In genomic region chr4:100890106-100890970, GRCm38 (mm10) we compare ENCODE assay signal across 16 mouse cellular contexts.
DNase-seq lines count a peak whose midpoint lies in the region; ATAC-seq and TF ChIP-seq lines count a peak whose summit lies in the region.
"Had no signal": no experiment of that assay in that cellular context is flagged by ENCODE, and none has a peak within 500 bp of the region (broad histone marks: within the 10 kb centered on the region; RNA-seq: fewer than 3 reads in every experiment).

No protein-coding gene starts in this region.

- ATAC-seq in heart, embryonic 11.5 days (replicated peaks; ENCODE audit: insufficient number of reproducible peaks, low FRiP score, low TSS enrichment) = no peak
- ATAC-seq in forebrain, postnatal 0 days = no peak

- peaks cover 44% of the 10 kb centered on the region for H3K4me1 ChIP-seq in heart, embryonic 10.5 days
- H3K4me1 ChIP-seq in heart, embryonic 11.5 days (ENCODE audit: control insufficient read depth, insufficient read depth, low read length) = peaks cover 25% of the 10 kb centered on the region
- H3K4me1 ChIP-seq in forebrain, postnatal 0 days (ENCODE audit: insufficient read depth) = peaks cover 15% of the 10 kb centered on the region; the same call in 1 of the 2 replicates
- H3K4me1 ChIP-seq in midbrain, embryonic 10.5 days = peaks cover 73% of the 10 kb centered on the region

- no peak overlapping the region for H3K4me2 ChIP-seq in heart, embryonic 11.5 days
- no peak overlapping the region for H3K4me2 ChIP-seq in forebrain, postnatal 0 days (ENCODE audit: low read depth)
- H3K4me2 ChIP-seq: lung, embryonic 15.5 days had no signal

- H3K36me3 ChIP-seq in heart, embryonic 10.5 days = no peaks in the 10 kb centered on the region
- no peaks in the 10 kb centered on the region for H3K36me3 ChIP-seq in heart, embryonic 11.5 days (ENCODE audit: control insufficient read depth, insufficient read depth, low read length)
- H3K36me3 ChIP-seq in forebrain, postnatal 0 days (ENCODE audit: insufficient read depth) = no peaks in the 10 kb centered on the region
- no peaks in the 10 kb centered on the region for H3K36me3 ChIP-seq in midbrain, embryonic 10.5 days
- H3K36me3 ChIP-seq: lung, embryonic 15.5 days had no signal

- no peak overlapping the region for H3K9ac ChIP-seq in heart, embryonic 11.5 days (ENCODE audit: low read depth, low read length)
- H3K9ac ChIP-seq in forebrain, postnatal 0 days = no peak overlapping the region
- H3K9ac ChIP-seq: lung, embryonic 15.5 days had no signal

- DNase-seq in heart, embryonic 10.5 days (ENCODE audit: low spot score) = peak; percentile 33
- DNase-seq in forebrain, postnatal 0 days = peak; percentile 29
- peak; percentile 59 for DNase-seq in midbrain, embryonic 10.5 days (ENCODE audit: low spot score)
- DNase-seq in retina, embryonic 14.5 days (ENCODE audit: low spot score) = peak; percentile 37
- DNase-seq in lung, adult 18-20 months = no peak
- no peak for DNase-seq in thymus, postnatal 4 days
- no peak for DNase-seq in kidney, postnatal 25 days
- DNase-seq: adrenal gland, adult 8-10 months; cerebellum, postnatal 25 days; gastrocnemius, adult 2 months; heart, adult 2 months; heart, postnatal 36 days; kidney, adult 2 months; layer of hippocampus, adult 9-11 months had no signal

- H3K27ac ChIP-seq in heart, embryonic 10.5 days = 0 out of 2 replicates have a peak overlapping the region, but pooled peaks have one; percentile 22
- H3K27ac ChIP-seq in heart, embryonic 11.5 days (ENCODE audit: low read depth, low read length) = no peak overlapping the region
- H3K27ac ChIP-seq in forebrain, postnatal 0 days (ENCODE audit: low read depth, low read length) = no peak overlapping the region
- H3K27ac ChIP-seq in midbrain, embryonic 10.5 days (replicated peaks) = peak overlapping the region; percentile 56
- H3K27ac ChIP-seq: gastrocnemius, adult 2 months; heart, adult 2 months; lung, embryonic 15.5 days had no signal

- WGBS in heart, embryonic 10.5 days = 57% methylated on average over 7 of the region's 7 CpGs
- 63% methylated on average over 7 of the region's 7 CpGs for WGBS in heart, embryonic 11.5 days (ENCODE audit: insufficient replicate concordance)
- WGBS in forebrain, postnatal 0 days = 30% methylated on average over 7 of the region's 7 CpGs
- WGBS in midbrain, embryonic 10.5 days = 27% methylated on average over 7 of the region's 7 CpGs

- TF ChIP-seq CTCF in forebrain, postnatal 0 days (IDR thresholded peaks at IDR 0.05; ENCODE audit: low read depth) = no peak

- H3K9me3 ChIP-seq in heart, embryonic 10.5 days = no peaks in the 10 kb centered on the region
- no peaks in the 10 kb centered on the region for H3K9me3 ChIP-seq in heart, embryonic 11.5 days (replicated peaks; ENCODE audit: control insufficient read depth, low read length)
- H3K9me3 ChIP-seq in forebrain, postnatal 0 days (ENCODE audit: low read length) = no peaks in the 10 kb centered on the region
- H3K9me3 ChIP-seq in midbrain, embryonic 10.5 days (replicated peaks) = no peaks in the 10 kb centered on the region
- H3K9me3 ChIP-seq: lung, embryonic 15.5 days had no signal

- H3K4me3 ChIP-seq in heart, embryonic 10.5 days = no peak overlapping the region
- no peak overlapping the region for H3K4me3 ChIP-seq in heart, embryonic 11.5 days (ENCODE audit: low read depth, low read length)
- H3K4me3 ChIP-seq in forebrain, postnatal 0 days (ENCODE audit: low read depth, low read length) = no peak overlapping the region
- H3K4me3 ChIP-seq in midbrain, embryonic 10.5 days = no peak overlapping the region
- H3K4me3 ChIP-seq: gastrocnemius, adult 2 months; heart, adult 2 months; lung, embryonic 15.5 days had no signal

- H3K27me3 ChIP-seq in heart, embryonic 10.5 days (ENCODE audit: insufficient read depth, poor library complexity, severe bottlenecking) = no peaks in the 10 kb centered on the region
- H3K27me3 ChIP-seq in heart, embryonic 11.5 days (ENCODE audit: control insufficient read depth, insufficient read depth, low read length) = no peaks in the 10 kb centered on the region
- H3K27me3 ChIP-seq in forebrain, postnatal 0 days (ENCODE audit: insufficient read depth, low read length) = no peaks in the 10 kb centered on the region
- H3K27me3 ChIP-seq in midbrain, embryonic 10.5 days (ENCODE audit: low read depth, poor library complexity, severe bottlenecking) = no peaks in the 10 kb centered on the region
- H3K27me3 ChIP-seq: lung, embryonic 15.5 days had no signal

Comparison
In these comparisons a context has a peak if more than half of its experiments do, and no peak if none do; other contexts are left out.
1. H3K27ac ChIP-seq: peak in heart, embryonic 10.5 days (single experiment) and midbrain, embryonic 10.5 days (single experiment); none in heart, embryonic 11.5 days (single experiment) and forebrain, postnatal 0 days (single experiment).
2. DNase-seq: peak in heart, embryonic 10.5 days (single experiment), forebrain, postnatal 0 days (single experiment), midbrain, embryonic 10.5 days (single experiment) and retina, embryonic 14.5 days (single experiment); none in lung, adult 18-20 months (0 of 2), thymus, postnatal 4 days (single experiment) and kidney, postnatal 25 days (0 of 2).